Mouse (Mus musculus): Measurements from ENCODE around the gene Gpr171. TPM values are rescaled to one million over a fixed set of nuclear protein-coding genes. Genes with fewer than 3 reads are reported as not detected.
"Not testable (repeated sequence)": the region's sequence is repeated elsewhere in the genome, so short reads cannot be mapped to it uniquely, and the experiment has no call there.

Gpr171 gene
- total and polyA plus RNA-seq, 3 experiments, result not detected

DNA sequence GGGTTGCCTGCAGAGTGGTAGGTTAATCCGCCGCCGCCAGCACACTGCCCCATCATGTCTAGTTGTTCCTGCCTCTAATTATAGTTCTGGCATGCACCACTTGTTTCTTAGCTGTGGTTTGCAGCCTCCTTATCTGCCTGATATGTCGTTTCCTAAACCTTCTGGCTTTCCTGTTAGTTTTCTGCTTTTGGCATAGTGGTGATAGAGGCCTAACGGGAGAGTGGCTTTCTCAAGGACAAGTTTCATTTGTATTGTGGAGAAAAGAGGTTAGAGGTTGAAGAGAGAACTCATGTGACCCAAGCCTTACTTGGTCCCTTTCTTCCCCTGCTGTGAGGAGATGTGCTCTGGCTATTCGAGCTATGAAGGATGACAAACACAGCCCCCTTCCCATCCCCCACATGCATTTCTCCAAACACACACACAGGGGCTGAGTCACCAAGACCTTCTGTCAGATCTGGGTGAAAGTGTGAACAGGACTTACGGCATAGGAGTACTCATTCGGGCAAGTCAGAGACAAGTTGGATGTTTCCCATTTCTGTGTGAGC lies 12.4 kb upstream of the Gpr171 start:
- DNase-seq, result peak; percentile 56

DNA sequence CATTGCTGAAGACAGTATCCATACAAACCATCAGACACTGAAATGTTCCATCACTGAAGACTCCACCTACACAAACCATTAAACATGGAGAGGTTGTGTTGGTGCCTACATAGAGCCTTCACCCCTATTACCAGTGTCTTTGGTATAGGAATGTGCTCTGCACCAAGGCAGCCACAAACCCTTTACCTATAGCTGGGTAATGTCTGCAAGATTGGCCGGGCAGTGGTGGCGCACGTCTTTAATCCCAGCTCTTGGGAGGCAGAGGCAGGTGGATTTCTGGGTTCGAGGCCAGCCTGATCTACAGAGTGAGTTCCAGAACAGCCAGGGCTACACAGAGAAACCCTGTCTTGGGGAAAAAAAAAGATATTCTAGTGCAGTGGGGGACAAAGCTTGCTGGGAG lies 11.7 kb upstream of the Gpr171 start:
- not testable (repeated sequence) for DNase-seq

DNA sequence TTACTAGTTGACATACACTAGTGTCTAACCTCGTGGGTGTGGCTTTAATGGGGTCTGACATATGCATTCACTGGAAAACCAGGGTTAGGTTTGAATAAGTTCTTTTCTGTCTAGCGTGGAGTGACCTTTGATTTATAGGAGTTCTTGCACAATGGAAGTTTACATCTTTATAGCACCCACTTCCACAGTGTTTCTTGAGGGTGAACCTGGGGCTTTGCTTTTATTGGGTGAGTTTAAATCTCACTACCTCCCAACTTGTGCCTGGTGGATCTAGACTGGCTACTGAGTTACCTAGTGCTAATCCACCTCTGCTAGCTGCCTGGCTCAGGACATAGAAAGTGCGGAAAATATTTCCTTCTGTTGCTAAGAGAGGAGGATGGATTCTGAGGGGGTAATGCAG lies 10.3 kb upstream of the Gpr171 start:
- DNase-seq, result no peak

DNA sequence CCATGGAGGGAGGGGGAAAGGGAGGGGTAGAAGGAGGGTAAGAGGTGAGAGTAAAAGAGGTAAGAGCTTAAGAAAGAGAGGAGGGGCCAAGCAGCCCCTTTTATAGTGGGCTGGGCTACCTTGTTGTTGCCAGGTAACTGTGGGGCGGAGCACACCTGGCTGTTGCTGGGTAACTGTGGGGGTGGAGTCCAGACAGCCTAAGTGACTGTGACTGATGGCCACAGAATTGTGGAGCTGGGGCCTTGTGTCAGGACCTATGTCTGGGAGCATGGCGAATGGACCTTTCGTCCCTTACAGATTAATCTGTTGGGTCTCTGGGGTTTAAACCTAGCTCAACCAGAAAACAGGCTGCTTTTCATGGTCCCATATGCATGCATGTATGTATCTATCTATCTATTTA lies 8.2 kb upstream of the Gpr171 start:
- not testable (repeated sequence) for DNase-seq

DNA sequence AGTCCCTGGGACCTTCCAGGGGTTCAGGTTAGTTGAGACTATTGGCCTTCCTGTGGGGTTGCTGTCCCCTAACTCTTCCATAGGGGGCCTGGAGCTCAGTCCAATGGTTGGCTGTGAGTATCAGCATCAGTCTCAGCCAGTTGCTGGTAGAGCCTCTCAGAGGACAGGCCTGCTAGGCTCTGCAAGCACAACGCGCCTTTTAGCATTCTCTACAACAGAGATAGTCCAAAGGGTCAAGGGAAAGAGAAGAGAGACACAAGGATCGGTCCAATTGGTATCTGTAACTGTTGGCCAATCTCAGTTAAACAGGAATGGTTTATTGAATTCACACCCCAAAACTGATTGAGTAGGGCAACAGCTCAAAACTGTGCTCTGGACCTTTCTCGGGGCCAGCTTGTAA lies 5.8 kb upstream of the Gpr171 start:
- no peak for DNase-seq

DNA sequence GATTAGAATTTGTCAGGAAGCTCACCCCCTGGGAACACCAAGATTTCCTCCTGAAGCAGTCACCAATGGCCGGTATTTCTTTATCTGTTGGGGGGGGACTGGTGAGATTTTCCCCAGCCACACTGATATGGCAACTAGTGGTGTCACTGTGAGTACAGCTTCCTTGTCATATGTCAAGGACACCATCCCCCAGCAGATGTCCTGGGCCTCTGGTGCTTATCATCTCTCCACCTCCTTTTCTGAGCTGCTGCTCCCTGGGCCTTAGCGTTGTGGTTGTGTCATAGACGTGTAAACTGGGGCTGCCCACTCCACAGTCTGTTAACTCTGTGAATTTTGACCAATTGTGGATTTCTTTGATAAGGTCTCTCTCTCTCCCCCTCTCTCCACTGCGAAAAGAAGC lies 2.8 kb upstream of the Gpr171 start:
- peak; percentile 52 for DNase-seq

DNA sequence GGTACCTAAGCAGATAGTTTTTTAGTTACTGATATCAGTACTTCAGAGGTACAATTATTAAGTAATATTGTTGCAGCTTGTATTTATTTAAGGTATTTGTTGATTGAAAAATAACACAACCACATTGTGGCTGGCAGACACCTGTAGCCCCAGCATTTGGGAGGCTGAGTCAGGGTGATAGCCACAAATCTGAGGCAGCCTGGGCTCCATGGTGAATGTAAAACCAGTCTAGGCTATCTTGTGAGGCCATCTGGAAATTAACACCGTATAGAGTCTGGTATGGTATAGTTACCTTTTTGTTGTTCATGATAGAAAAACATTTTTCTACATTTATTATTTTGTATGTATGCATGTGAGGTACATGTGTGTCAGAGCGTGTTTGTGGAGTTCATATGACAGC lies 525 bp upstream of the Gpr171 start:
- DNase-seq, result no peak

DNA sequence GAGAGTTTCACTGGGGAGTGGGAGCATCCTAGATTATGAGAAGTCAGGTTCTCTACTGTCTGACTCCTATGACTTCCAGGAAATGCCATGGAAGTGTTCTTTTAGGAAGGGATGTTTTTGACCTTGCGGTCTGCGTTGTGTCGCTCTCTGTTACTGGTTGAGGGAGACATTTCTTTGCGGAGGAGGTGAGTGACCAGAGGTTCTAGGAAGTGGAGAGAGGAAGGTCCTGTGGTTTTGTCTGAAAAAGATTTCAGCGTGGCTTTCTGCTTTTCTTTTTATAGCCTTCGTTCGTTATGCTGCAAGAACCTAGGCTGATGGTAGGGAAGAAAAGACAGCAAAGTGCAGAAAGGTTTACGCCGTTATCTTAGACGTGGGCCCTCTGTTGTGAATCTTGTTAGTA lies 3.1 kb downstream of the Gpr171 start:
- DNase-seq, result no peak

DNA sequence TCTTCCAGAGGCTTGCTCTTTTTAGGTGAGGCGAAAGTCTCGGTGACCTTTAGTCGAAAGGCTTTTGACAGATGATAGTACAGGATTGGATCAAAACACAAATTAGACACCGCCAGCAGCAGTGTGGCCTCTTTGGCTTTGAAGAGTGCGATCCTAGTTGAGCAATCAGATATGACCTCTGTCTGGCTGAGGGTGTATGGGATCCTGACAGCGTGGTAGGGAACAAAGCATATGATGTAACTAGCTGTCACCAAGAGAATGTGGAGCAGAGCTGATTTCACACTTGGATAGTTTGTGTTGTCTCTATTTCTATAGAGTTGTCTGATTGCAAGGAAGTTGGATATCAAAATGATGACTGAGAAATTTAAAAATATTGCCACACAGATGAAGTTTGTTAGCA lies 4.2 kb downstream of the Gpr171 start:
- DNase-seq, result peak; percentile 56

DNA sequence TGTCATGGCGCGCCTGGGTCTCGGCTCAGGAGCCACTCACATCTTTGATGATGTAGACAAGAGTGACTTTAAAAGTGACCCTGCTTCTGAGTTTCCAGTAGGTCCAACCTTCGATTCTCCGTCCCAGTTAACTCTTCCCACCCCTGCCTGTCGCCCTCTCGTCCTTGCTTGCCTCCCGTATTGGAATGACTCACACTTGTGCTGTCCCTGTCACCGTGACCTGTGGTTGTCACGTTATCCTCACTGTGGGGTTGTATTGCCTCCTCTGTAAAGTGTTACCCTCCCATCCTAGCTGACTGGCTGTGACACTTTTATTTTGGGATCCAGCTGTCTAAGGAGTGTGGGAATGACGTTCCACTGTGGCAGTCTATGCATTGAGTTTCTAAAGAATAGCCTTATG lies 8.9 kb downstream of the Gpr171 start:
- peak; percentile 28 for DNase-seq

DNA sequence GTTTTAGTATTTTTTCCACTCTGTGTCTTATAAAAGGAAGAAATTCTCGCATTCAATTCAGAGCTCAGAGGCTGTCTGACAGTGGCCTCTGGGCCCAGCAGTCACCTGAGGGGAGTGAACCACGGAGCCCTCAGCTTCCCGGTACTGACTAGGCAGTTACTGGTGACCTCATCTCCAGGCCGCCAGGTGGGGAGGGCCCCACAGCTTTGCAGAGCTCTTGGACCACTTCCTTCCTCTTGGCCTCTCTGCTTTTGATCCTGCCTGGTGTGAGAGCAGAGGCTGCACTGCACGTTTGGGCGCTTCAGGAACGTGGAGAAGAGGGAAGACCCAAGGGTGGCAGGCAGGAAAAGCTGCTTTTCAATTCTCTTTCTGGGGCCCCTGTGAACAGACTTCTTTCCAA lies 20.7 kb downstream of the Gpr171 start:
- no peak for DNase-seq

DNA sequence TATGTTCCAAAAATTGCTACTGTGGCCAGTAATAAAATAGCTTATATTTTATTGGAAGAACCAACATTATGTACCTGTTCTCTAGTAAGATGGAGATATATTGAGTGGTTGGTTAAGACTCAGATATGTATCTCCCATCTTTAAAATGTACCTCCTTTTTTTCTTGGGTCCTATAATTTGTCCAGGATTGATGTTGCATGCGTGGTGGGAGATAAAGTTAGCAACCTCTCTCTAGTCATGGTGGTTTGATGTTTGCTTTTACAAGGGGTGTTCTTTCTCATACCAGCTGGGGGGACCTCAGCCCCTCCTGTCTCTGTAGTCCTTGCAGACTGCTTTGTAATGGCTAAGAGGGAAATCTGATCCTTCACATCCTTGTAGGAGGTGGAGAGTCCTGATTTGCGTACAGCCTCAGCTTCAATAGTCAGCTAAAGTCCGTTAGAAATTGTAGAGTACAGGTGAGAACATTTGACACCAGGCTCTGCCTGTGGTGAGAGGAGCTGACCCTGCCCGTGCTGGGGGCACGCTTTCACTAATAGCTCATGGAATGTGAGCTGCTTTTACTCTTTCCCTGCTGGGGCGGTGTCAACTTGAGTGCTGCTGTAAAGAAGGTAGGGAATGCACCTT lies 21.2 kb downstream of the Gpr171 start:
- no peak for DNase-seq

DNA sequence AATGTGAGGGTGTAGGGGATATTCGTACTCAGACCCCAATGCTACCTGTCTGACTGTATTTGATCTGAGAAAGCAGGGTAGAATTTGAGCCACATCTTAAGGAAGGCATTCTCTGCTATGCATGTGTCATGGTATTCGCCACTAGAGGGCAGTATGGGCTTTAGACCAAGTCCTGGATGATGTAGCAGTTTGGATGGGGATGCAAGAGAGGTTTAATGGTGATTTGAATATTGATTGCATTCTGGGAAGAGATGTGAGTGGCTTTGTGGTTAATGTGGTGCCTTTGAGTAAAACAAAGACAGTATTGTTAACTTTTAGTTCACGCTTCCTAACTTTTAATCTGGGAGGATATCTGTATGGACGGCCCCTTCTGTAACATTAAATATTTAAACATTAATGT lies 22.3 kb downstream of the Gpr171 start:
- peak; percentile 56 for DNase-seq

DNA sequence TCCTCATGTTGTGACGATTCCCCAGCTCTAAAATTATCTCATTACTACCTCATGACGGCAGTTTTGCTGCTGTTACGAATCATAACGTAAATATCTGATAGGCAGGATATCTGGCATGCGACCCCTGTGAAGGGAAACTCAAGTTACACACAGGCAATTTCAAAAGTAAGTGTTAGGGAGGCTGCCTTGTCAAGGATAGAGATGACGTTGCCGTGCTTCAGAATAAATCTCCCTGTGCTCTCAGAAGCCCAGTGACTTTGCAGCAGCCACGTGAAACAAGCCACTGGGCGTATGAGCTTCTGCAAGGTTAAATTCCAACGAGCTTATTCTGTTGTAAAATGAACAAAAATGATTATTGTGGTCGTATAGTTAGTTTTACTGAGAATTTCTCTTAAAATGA lies 23.0 kb downstream of the Gpr171 start:
- DNase-seq, result peak; percentile 52

DNA sequence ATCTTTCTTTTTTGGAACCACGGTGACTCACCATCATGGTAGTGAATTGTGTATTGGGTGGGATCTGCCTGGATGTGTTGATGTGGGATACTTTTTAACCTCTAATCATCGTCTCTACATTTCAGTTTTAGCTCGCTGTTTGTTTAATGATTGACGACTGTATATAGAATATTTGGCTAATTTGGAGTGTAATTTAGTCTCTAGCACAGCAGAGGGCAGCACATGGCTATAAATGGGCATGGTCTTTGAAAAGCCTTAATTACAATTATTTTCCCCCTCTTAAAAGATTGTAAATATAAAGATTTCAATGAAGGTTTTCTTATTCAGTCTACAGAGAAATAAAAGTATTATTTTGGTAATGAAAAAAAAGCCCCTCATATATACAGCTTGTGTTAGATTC lies 24.3 kb downstream of the Gpr171 start:
- DNase-seq, result no peak

DNA sequence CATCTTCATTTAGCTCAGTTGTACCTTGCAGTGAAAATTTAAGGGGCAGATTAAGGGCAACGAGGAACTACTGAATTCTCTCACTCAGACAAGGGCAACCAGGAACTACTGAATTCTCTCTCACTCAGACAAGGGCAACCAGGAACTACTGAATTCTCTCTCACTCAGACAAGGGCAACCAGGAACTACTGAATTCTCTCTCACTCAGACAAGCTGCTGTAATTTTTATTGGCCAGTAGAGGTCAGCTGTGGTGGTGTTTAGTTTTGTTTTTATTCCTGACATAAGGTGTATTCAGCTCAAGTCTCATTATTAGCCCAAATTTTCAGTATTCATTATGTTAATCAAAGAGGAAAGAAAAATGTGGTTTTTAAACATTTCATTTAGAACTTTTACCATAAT lies 32.5 kb downstream of the Gpr171 start:
- DNase-seq, result not testable (repeated sequence)

DNA sequence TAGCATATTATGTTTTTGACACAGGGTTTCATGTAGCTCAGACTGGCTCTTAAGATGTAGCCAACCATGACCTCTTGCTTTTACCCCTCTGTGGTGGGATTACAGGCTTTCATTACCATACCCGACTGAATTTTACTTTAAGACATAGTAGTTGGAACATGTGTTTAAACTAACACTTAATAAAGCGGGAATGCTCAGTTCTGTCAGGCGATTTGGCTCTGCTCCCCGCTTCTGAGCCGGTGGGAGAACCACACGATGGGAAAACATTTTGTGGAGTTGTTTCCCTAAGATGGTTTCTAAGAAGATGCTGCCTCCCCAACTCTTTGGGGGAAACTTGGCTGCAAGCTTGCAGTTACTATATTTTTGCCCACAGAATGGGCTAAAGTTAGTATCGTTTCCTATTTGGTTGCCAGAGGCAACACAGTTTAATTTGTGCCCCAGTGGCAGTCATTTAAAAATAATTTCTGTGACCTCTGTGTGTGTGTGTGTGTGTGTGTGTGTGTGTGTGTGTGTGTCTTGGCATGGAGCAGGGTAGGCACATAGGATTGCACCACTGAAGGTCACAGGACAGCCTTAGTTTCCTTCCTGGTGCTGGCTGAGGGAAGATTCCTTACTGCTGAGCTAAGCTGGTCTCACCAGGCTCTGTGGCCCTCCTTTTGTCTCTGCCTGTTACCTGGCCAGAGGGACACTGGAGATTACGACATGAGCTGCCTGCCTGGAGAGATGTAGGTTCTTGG lies 34.9 kb downstream of the Gpr171 start:
- no peak for DNase-seq

DNA sequence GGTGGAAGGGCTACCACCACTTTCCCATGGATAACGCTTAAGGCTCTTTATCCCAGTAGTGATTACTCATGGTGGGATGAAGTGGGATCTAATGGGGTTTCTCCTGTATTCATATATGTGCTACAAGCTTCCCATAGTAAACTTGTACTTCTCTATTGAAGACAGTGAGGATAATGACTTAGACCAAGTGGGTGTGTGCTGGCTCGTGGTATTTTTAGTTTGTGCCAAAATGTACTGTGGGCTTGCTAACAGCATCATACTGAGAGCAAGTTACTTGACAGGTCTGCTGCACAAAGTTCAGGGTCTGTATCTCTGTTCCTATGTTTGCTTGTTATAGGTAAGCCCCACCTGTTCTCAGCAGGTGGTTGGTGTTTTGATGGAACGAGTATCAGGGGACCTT lies 35.7 kb downstream of the Gpr171 start:
- DNase-seq, result no peak

DNA sequence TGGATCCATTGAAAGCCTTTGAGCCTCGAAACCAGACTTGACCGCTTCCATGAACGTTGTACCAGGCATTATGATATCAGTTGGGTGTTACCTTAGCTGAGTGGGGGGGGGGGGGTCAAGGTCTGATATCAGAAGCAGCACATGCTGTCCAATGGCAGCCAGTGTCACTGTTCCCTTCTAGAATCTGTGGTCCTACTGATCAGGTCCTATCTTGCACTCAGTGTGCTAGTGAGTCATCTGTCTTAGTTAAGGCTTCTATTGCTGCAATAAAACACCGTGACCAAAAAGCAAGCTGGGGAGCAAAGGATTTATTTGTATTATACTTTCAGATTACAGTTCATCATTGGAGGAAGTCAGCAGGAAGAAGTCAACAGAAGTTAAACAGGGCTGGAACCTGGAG lies 38.2 kb downstream of the Gpr171 start:
- DNase-seq, result no peak

DNA sequence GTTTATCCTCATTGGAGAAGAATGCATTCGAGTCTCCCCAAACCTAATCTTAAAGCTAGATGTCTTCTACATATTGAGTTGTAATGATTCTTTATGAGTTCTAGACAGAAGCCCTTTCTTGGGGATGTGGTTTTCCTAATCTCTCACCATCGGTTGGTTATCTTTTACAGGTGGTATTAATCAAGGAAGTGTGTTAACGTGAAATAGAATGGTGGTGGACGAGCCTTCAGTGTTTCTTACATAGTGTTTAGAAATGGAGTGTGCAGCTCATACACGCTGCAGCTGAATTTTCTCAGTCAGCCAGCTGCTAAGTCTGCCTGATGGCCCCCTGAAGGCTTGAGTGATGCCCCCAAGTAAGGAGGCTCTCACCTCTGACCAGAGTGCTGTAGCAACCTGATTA lies 39.5 kb downstream of the Gpr171 start:
- DNase-seq, result no peak

DNA sequence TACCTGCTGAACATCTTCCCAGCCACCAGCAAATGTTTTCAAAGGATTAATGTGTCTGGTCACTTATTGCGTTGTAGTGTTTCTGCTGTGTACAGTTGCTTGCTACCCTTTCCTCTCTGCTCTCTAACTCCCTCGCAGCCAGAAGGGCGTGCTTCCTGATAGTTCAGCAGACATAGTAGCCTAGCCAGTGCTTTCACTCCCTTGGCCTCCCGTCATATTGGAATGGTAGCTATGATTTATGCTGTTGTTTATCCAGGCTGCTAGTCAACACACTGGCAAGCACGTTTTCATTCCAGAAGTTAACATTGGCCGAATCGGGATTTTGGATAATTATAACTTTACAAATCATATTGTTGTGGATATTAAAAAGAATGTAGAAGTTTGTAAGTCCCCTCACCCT lies 41.5 kb downstream of the Gpr171 start:
- DNase-seq, result no peak

DNA sequence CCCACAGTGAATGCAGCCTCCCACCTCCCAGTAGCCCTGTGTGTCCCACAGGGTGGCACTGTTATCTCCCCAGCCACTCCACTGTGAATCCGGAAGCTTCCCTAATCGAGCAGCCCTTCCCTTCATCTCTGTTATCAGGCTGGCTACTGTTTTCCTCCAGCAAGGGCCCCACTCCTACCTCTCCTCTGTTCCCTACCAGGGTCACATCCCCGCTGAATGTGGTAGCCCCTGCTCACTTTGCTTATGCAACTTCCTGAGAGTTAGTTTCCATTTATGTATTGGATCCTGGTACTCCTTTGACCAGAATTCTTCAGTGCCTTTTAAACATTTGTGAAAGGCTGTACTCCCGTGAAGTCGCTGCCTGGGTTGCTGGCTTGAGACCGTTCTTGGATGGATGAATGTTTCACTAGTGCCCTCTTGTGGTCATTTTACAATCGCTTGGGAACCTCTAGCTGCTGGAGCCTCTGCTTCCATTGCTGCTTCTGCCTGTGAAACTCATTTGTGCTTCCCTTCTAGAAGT lies 42.5 kb downstream of the Gpr171 start:
- peak; percentile 73 for DNase-seq

DNA sequence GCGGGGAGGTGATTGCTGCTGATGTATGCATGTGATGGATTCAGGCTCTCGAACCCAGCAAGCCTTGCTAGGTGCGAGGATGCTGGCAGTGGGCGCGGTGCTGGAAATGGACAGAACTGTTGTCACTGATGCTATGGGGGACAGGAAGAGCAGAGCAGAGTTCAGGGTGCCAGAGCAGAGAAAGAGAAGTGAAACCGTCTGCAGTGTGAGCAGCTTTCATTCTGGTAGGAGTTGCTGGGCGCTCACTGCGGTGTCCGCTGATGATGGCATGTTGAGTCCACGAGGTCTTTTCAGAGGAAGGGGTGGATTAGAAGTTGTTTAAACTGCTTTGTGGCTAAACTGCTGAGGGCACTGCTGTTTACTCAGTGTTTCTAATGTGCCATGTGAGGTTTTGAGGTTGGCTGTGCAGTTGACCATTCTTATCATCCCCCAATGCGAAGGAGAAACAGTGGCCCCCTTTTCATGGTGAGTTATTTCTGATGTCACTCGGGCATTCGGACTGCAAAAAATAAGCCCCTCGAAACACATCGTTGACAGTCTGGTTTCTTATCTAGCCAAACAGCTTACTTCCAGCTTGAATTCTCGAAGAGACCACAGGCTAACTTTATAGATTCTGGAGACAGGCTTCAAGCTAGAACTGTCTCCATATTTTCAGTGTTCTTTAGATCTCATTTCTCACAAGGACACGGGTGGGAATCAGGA lies 46.6 kb downstream of the Gpr171 start:
- no peak for DNase-seq

Data from adrenal gland, adult 2 months (tissue).